Mouse (Mus musculus): ENCODE results near the gene Dusp11. TPM values are rescaled to one million over a fixed set of nuclear protein-coding genes. Genes with fewer than 3 reads are reported as not detected.
"Not testable (repeated sequence)": the region's sequence is repeated elsewhere in the genome, so short reads cannot be mapped to it uniquely, and the experiment has no call there.

The Dusp11 gene
- polyA plus RNA-seq (2015; fragmentation: Nextera tagmentation; extraction: Ambion mirVana): 43.4 and 43.5 TPM in 2 replicates

DNA sequence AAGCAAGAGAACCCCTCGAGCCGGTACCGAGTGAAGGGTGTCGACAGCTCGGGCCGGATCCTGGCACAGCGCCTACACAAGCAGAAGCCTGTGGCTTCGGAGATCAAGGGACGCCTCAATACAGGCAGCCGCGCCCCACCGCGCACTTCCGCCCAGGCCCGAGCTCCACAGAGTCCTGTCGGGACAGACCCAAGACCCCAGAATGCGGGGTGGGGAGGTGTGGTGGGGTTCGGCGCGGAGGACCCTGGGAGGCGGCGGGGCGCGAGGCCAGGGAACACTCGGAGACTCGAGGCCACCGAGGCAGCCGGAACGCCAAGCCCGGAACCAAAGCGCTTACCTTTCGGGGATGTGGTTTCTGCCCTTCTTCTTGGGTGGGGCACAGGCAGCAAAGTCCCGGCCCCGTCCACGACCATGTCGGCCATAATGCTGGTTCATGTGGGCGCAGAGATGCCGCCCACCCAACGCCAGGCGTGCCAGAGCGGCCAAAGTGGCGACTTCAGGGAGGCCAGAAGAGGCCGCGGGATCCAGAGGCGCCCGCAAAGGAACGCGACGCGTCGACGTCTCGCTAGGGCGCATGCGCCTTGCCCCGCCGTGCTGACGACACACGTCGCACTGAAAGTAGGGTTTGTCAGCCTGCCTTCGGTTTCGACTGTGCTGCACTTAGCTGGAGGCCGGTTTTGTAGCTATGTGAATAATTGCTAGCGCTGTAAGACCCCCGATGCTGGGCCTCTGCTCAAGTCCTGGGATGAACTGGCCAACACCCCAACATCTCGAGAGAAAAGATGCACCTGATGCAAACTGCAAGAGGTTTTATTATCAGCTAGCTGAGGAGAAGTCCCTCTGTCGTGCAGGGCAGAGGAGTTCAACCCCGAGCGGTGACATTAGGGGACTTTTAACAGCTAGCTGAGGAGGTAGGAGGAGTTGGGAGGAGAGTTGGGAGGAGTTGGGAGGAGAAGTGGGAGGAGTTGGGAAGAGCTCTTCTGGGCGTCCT, at the start of gene Dusp11:
Gene Dusp11, minus strand, starts transcription at position 567 of the 991 bp plus-strand sequence.
- WGBS: under 1% methylated on average over 70 of the region's 70 CpGs
- ATAC-seq: peak; percentile 99

DNA sequence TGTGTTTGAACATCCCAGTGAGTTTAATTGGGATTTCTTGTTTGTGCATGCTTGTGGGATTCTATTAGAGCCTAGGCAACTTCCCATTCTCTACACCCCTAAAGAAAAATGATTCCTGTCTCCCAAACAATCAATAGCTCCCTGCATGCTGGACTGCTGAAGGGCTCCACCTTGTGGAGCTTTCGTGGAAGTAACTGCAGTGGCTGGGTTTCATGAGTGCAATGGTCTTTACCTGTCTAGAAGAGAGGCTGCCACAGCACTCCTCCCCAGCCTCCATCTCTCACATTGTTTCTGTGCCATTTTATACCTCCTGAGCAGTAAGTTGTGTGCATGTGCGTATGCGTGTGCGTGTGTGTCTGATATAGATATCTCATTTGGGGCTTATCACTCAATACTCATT, 48.5 kb upstream of the Dusp11 start:
- no peak for ATAC-seq
- H3K27ac ChIP-seq: no peak overlapping the region
- no peak overlapping the region for H3K9ac ChIP-seq
- H3K4me3 ChIP-seq (replicated peaks): no peak overlapping the region
- no peaks in the 10 kb centered on the region for H3K9me3 ChIP-seq
- H3K27me3 ChIP-seq (replicated peaks): no peaks in the 10 kb centered on the region
- WGBS: 44% methylated on average over 4 of the region's 4 CpGs
- no peaks in the 10 kb centered on the region for H3K36me3 ChIP-seq
- no peak overlapping the region for H3K4me2 ChIP-seq (replicated peaks)
- H3K4me1 ChIP-seq (replicated peaks): no peaks in the 10 kb centered on the region

More for the DNA sequence above, at the start of gene Dusp11:
- Histone ChIP-seq H3K4me2 (replicated peaks) (peak within 1 kb of the TSS; percentile 67), H3K4me1 (replicated peaks) (0 out of 2 replicates have a peak, but pooled peaks cover 5% of the 10 kb centered on the region), H3K9me3 (no peaks in the 10 kb centered on the region), H3K36me3 (no peaks in the 10 kb centered on the region; the same call in 1 of the 2 replicates), H3K27ac (peak within 1 kb of the TSS; percentile 99), H3K9ac (peak within 1 kb of the TSS; percentile 95), H3K4me3 (replicated peaks) (peak within 1 kb of the TSS; percentile 88), H3K27me3 (replicated peaks) (no peaks in the 10 kb centered on the region)

DNA sequence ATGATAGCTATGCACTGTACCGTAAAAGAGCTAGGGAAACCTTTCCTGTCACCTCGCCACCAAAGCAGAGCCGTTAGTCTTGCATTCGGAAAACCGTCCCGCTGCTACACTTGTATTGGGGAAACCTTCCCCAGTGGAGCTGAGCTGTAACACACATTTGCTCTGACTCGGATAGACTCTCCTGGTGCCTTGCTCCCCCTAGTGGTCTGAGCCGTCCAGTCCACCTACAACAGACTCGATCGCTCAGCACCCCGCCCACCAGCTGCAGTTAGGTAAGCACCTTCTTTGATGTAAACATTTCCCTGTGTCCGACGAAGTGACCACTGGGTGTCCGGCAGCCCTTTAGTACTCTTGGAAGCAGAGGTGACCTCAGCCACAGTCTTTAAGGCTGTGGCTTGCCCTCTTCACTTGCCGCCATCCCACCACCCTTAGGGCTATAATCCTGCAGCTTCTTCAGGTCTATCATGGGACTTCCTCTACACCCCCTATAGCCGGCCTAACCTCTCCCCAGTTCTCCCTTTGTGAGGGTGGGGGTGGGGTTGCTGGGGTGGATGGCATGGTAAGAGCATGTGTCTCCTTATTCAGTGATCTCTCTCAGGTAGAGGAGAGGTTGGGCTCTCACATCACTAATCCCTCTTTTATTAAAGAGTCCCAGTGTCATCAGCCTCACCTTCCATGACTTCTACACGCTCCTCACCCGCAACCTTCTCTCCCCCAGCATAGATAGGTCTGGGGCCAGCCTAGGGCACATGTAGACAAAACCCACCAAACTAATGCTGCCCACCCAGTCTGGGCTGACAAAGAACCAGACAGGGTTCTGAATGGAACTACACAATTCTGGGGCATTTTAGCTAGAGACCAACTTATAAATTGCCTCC, 43.0 kb upstream of the Dusp11 start:
- Histone ChIP-seq H3K9ac (no peak overlapping the region), H3K4me1 (replicated peaks) (peaks cover 3% of the 10 kb centered on the region; the same call in 1 of the 2 replicates), H3K4me3 (replicated peaks) (no peak overlapping the region), H3K27me3 (replicated peaks) (no peaks in the 10 kb centered on the region), H3K9me3 (no peaks in the 10 kb centered on the region), H3K4me2 (replicated peaks) (peak overlapping the region; percentile 48), H3K36me3 (no peaks in the 10 kb centered on the region), H3K27ac (no peak overlapping the region)
- WGBS: 12% methylated on average over 18 of the region's 18 CpGs
- peak; percentile 87 for ATAC-seq

DNA sequence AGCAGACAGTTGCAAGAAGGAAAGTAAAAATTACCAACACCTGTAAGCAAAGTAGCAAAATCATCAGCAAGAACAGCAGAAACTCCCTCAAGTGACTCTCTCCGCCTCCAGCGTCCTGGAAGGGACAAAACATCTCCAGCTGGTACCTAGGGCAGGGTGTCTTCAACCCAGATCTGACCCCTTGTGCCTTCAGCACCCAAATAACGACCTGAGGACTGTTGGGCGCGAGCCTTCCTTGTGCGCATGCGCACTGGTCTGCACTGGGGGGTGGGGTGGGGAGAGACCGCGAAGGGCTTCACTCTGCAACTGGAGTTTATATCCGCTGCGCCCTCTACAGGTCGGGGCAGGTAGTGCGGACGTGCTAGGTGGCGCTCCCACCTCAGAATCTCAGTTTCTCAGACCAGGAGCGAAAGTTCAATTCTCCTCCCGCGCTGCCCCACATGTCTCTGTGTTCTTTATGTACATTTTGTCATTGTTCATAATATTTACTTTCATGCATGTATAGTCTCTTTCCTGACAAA, 42.0 kb upstream of the Dusp11 start:
- no peaks in the 10 kb centered on the region for H3K27me3 ChIP-seq (replicated peaks)
- no peak for ATAC-seq
- H3K36me3 ChIP-seq: no peaks in the 10 kb centered on the region
- H3K4me2 ChIP-seq (replicated peaks): no peak overlapping the region
- H3K27ac ChIP-seq: no peak overlapping the region
- H3K9me3 ChIP-seq: no peaks in the 10 kb centered on the region
- no peak overlapping the region for H3K4me3 ChIP-seq (replicated peaks)
- H3K4me1 ChIP-seq (replicated peaks): peaks cover 3% of the 10 kb centered on the region; the same call in 1 of the 2 replicates
- no peak overlapping the region for H3K9ac ChIP-seq
- 76% methylated on average over 18 of the region's 18 CpGs for WGBS

DNA sequence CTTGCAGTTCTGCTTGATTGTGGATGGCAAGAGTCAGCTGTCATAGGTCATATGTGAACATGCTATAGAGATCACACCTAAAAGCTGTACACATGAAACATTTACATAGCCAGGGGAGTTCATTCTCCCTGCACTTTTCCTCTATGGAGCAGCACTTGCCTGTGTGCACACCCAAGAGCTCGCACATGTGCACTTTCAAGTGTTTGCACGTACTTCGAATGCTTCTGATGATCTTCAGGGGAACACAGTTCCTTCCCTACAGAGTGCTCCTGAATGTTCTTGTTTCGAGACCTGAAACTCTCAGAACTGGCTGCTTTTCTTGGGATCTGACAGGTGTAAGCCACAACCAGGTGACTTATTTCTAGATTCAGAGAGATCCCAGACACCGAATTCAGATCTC, 29.3 kb upstream of the Dusp11 start:
- not testable (repeated sequence) for H3K4me2 ChIP-seq (replicated peaks)

DNA sequence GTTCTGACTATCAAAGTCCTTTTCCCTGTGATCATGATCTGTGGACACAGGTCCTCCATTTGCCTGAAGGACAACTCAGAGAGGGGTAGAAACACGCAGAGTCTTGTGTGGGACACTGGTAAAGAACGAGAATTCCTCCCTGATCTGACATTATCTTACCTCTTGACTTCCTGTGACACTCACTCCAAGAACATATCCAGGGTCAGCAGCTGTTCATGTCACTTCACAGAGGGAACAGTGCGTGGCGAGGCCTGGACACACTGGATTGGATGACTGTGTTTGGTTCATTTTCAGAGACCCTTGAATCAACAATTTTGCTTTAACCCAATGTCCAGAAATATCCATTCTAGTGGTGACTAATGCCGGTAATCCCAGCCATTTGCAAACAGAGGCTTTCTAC, 28.1 kb upstream of the Dusp11 start:
- ATAC-seq; H3K4me2 ChIP-seq (replicated peaks); H3K36me3 ChIP-seq; H3K27me3 ChIP-seq (replicated peaks); H3K4me1 ChIP-seq (replicated peaks); H3K27ac ChIP-seq; H3K9ac ChIP-seq; H3K4me3 ChIP-seq (replicated peaks); H3K9me3 ChIP-seq: not testable (repeated sequence)
- WGBS: 87% methylated on average over 5 of the region's 5 CpGs

More for the DNA sequence above, 29.3 kb upstream of the Dusp11 start:
- H3K27me3 ChIP-seq (replicated peaks); H3K9ac ChIP-seq; H3K36me3 ChIP-seq; H3K27ac ChIP-seq; H3K4me1 ChIP-seq (replicated peaks); ATAC-seq; H3K4me3 ChIP-seq (replicated peaks); H3K9me3 ChIP-seq: not testable (repeated sequence)
- WGBS: 77% methylated on average over 5 of the region's 5 CpGs

- Histone ChIP-seq H3K4me1 (replicated peaks) (no peaks in the 10 kb centered on the region), H3K4me3 (replicated peaks) (no peak overlapping the region), H3K9me3 (no peaks in the 10 kb centered on the region), H3K27ac (no peak overlapping the region), H3K9ac (no peak overlapping the region), H3K4me2 (replicated peaks) (no peak overlapping the region), H3K36me3 (no peaks in the 10 kb centered on the region), H3K27me3 (replicated peaks) (no peaks in the 10 kb centered on the region)
- no peak for ATAC-seq
- WGBS: 78% methylated on average over 8 of the region's 8 CpGs
Observed at GRCm38 (mm10) chr6:85984351-85984750, 22.9 kb upstream of the Dusp11 start.

- H3K9me3 ChIP-seq; H3K27me3 ChIP-seq (replicated peaks); H3K9ac ChIP-seq; ATAC-seq; H3K4me1 ChIP-seq (replicated peaks); H3K36me3 ChIP-seq; H3K4me2 ChIP-seq (replicated peaks); H3K4me3 ChIP-seq (replicated peaks); H3K27ac ChIP-seq: not testable (repeated sequence)
- 78% methylated on average over 4 of the region's 4 CpGs for WGBS
Observed at GRCm38 (mm10) chr6:85978736-85979135, 17.3 kb upstream of the Dusp11 start.

DNA sequence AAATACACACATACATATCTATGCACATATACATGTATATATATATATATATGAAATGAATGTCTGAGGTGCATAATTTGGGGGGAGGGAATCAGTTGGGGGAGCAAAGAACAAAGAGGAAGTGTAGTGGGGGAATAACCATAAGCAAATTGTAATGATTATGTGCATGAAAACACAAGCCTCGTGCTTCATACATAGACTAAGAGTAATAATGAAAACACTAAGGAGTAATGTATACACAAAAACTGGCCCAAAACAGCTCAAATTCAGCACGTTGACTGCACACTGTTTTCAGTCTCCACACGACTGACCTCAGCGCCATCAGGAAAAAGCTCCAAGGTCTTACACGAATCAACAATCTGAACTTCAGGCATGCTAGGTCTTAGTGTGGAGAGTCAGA, 14.8 kb upstream of the Dusp11 start:
- H3K36me3 ChIP-seq: no peaks in the 10 kb centered on the region
- H3K4me1 ChIP-seq (replicated peaks): no peaks in the 10 kb centered on the region
- WGBS: 86% methylated on average over 5 of the region's 5 CpGs
- H3K4me3 ChIP-seq (replicated peaks): no peak overlapping the region
- no peak overlapping the region for H3K9ac ChIP-seq
- H3K27me3 ChIP-seq (replicated peaks): no peaks in the 10 kb centered on the region
- no peaks in the 10 kb centered on the region for H3K9me3 ChIP-seq
- ATAC-seq: no peak
- H3K4me2 ChIP-seq (replicated peaks): no peak overlapping the region
- H3K27ac ChIP-seq: no peak overlapping the region

DNA sequence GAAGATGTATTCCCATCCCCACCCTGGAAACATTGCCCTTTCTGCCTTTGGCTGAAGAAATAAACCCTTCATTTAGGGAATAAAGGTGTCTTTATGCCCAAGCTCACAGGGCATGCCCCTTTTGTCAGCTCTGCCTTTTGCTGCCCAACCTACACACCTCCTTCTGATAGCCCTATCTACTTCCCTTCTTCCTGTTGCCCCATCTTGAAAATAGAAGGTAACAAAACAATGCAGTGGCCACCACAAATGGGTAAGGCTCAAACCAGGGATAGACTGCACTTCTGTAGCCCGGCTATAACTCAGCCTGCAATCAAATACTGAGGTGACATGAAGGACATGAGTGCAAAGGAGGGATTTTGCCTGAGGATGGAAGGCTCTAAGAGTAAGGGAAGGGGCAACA, 14.3 kb upstream of the Dusp11 start:
- no peak for ATAC-seq
- no peak overlapping the region for H3K4me3 ChIP-seq (replicated peaks)
- H3K36me3 ChIP-seq: no peaks in the 10 kb centered on the region
- H3K27me3 ChIP-seq (replicated peaks): no peaks in the 10 kb centered on the region
- no peak overlapping the region for H3K9ac ChIP-seq
- H3K27ac ChIP-seq: no peak overlapping the region
- 87% methylated on average over 1 of the region's 1 CpGs for WGBS
- H3K4me1 ChIP-seq (replicated peaks): no peaks in the 10 kb centered on the region
- no peak overlapping the region for H3K4me2 ChIP-seq (replicated peaks)
- H3K9me3 ChIP-seq: no peaks in the 10 kb centered on the region

DNA sequence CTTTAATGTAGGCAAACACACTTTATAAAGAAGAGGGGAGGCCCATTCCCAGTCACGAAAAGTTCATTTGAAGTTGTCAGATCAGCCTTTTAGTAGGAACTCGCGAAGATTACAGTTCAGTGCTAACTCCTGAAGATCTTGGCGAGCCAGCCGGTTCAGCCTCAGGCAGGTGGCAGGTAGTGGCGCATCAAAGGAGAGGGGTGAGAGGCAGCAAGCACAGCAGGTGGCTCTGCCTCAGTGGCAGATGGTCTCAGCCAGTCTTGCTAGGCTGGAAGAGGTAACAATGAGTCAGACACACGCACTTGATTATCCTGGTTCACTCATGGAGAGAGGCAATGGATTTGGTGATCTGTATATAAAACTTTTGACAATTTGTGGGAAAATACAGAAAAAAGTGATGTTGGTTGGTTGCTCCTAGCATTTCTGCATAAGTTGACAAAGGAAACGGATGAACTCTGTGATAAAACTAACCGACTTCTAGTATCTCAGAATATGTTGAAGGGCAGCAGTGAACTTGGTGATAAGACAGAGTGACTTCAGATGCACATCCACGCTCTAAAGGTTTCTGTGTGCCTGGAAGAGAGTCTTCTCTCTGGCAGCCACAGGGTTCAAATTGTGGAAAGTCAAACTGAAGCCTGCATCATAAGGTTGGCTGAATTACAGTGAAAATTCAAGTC, 13.6 kb upstream of the Dusp11 start:
- Histone ChIP-seq H3K27me3 (replicated peaks) (no peaks in the 10 kb centered on the region), H3K27ac (no peak overlapping the region), H3K4me2 (replicated peaks) (no peak overlapping the region), H3K4me3 (replicated peaks) (no peak overlapping the region), H3K9ac (no peak overlapping the region), H3K4me1 (replicated peaks) (no peaks in the 10 kb centered on the region), H3K9me3 (no peaks in the 10 kb centered on the region), H3K36me3 (no peaks in the 10 kb centered on the region)
- WGBS: 49% methylated on average over 10 of the region's 10 CpGs
- ATAC-seq: no peak

Measured in intestine, embryonic 15.5 days (tissue).